Mouse (Mus musculus) ES-Bruce4 (cell line): Measurements from ENCODE around the gene Acaca. TPM values are rescaled to one million over a fixed set of nuclear protein-coding genes. Genes with fewer than 3 reads are reported as not detected.

Source experiments
- H3K27ac ChIP-seq: 2 replicates; pipeline ENCODE4 v1.5.1; 2012; ENCODE audit warnings: low read length, inconsistent platforms; ENCODE audit not compliant: insufficient read depth
- H3K27me3 ChIP-seq: 2 replicates; pipeline ENCODE4 v1.6.1; 2012; ENCODE audit warnings: mild to moderate bottlenecking, low read length, inconsistent platforms; ENCODE audit not compliant: control insufficient read depth, poor library complexity, insufficient read depth, severe bottlenecking
- H3K36me3 ChIP-seq: 2 replicates; pipeline ENCODE4 v1.6.1; 2012; ENCODE audit warnings: inconsistent platforms, mild to moderate bottlenecking, low read length, moderate library complexity; ENCODE audit not compliant: control insufficient read depth, poor library complexity, insufficient read depth, severe bottlenecking
- H3K4me1 ChIP-seq: one replicate; pipeline ENCODE4 v1.8.1; 2011; ENCODE audit warnings: low read length; ENCODE audit not compliant: control insufficient read depth, insufficient read depth
- H3K4me3 ChIP-seq: 2 replicates; pipeline ENCODE4 v1.5.1; 2011; ENCODE audit warnings: low read depth, mild to moderate bottlenecking, low read length
- H3K9ac ChIP-seq: 2 replicates; pipeline ENCODE4 v1.6.1; 2012; ENCODE audit warnings: low read depth, mild to moderate bottlenecking, inconsistent platforms; ENCODE audit not compliant: poor library complexity, severe bottlenecking
- H3K9me3 ChIP-seq: replicated peaks from 2 replicates; pipeline ENCODE4 v1.6.1; 2012; ENCODE audit warnings: mild to moderate bottlenecking, low read length, inconsistent platforms; ENCODE audit not compliant: control insufficient read depth, poor library complexity, insufficient read depth, severe bottlenecking
- CTCF ChIP-seq: IDR thresholded peaks from one replicate; pipeline ENCODE4 v1.8.1; 2011; ENCODE audit warnings: low read depth, low read length
- EP300 ChIP-seq: IDR thresholded peaks from 2 replicates; pipeline ENCODE4 v1.6.1; 2011; ENCODE audit warnings: low read depth, low read length; ENCODE audit not compliant: insufficient read depth
- POLR2A ChIP-seq: IDR thresholded peaks from one replicate; pipeline ENCODE4 v1.8.1; 2011; ENCODE audit warnings: low read length; ENCODE audit not compliant: insufficient read depth
- polyA plus RNA-seq: library from polyadenylated mRNA; stranded (reverse); fragments of >200 nt; gene quantifications from 2 replicates; pipeline ENCODE4 v1.2.4, GENCODE M21; 2011; ENCODE audit warnings: low read depth; ENCODE audit not compliant: missing spikeins, insufficient read depth, insufficient read length

The Acaca gene
- polyA plus RNA-seq, 1 experiment: 49.5 TPM

DNA sequence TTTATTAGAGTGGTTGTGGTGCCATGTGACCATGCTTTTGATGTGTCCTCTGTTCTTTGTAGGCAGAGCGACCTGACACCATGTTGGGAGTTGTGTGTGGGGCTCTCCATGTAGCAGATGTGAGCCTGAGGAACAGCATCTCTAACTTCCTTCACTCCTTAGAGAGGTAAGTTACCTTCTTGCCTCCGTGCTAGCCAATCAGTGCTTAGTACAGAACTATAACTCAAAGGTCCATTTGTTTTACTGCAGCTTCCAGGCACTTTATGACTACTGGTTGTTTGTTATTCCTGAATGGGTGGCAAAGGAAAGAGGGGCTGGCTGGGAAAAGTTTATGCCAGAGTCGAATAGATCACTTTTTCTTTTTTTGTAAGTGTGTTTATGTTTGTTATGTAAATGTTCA is 121.7 kb downstream of the Acaca start:
- Histone ChIP-seq H3K9ac (no peak overlapping the region), H3K4me3 (no peak overlapping the region), H3K27ac (no peak overlapping the region), H3K27me3 (no peaks in the 10 kb centered on the region), H3K36me3 (peaks cover 11% of the 10 kb centered on the region; the same call in 1 of the 2 replicates), H3K9me3 (no peaks in the 10 kb centered on the region), H3K4me1 (no peaks in the 10 kb centered on the region)
- TF ChIP-seq EP300 (no peak), POLR2A (no peak), CTCF (no peak)

- no peak overlapping the region for H3K27ac ChIP-seq
- no peaks in the 10 kb centered on the region for H3K4me1 ChIP-seq
- no peak overlapping the region for H3K4me3 ChIP-seq
- no peak for TF ChIP-seq CTCF
- no peak for TF ChIP-seq EP300
- TF ChIP-seq POLR2A: no peak
- no peaks in the 10 kb centered on the region for H3K9me3 ChIP-seq
- H3K36me3 ChIP-seq: peaks cover 11% of the 10 kb centered on the region; the same call in 1 of the 2 replicates
- H3K9ac ChIP-seq: no peak overlapping the region
- no peaks in the 10 kb centered on the region for H3K27me3 ChIP-seq
Observed at GRCm38 (mm10) chr11:84252425-84252824, 123.0 kb downstream of the Acaca start.

DNA sequence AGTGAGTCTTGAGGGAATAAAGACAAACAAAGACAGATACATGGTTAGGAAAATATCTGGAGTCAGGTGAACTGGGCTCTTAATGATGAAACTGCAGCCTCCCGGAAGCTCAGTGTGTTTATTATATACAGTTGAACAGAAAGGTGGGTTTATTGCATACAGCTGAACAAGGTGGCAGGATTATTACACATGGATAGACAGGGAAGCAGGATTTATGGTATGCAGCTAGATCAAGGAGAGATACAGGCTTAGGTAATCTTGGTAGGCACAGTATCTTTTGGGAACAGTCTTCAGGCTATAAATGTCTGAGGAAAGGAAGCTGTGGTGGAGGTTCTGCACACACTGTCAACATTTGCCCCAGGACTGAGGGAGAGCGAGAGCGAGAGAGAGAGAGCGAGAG is 126.4 kb downstream of the Acaca start:
- Histone ChIP-seq H3K36me3 (peaks cover 12% of the 10 kb centered on the region; the same call in 1 of the 2 replicates), H3K4me3 (no peak overlapping the region), H3K4me1 (no peaks in the 10 kb centered on the region), H3K27ac (no peak overlapping the region), H3K27me3 (no peaks in the 10 kb centered on the region), H3K9me3 (no peaks in the 10 kb centered on the region), H3K9ac (no peak overlapping the region)
- TF ChIP-seq EP300 (no peak), POLR2A (no peak), CTCF (no peak)

DNA sequence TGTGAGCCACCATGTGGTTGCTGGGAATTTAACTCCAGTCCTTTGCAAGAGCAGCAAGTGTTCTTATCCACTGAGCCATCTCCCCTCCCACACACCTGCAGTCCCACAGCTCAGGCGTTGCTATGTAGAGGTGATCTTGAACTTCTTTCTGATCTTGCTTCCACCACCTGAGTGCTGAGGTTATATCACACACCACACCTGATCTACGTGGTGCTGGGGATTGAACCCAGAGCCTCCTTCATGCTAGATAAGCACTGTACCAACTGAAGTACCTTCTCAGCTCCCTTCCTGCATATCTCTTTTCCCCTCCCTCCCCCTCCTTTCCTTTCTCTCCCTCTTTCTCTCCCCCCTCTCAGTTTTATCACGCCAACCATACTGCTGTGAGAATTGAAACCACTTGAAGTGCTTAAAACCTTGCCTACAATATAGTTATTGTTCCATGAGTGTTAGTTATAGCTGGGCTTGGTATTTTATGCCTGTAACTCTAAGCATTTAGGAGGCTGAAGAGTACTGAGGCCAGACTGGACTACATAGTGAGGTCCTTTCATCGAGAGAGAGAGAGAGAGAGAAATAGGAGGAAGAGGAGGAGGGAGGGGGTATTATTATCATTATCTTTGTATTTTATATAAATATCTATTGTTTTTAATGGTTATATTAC is 128.7 kb downstream of the Acaca start:
- no peak overlapping the region for H3K9ac ChIP-seq
- TF ChIP-seq EP300 (no peak), CTCF (no peak), POLR2A (no peak)
- H3K9me3 ChIP-seq: no peaks in the 10 kb centered on the region
- no peaks in the 10 kb centered on the region for H3K4me1 ChIP-seq
- H3K27ac ChIP-seq: no peak overlapping the region
- H3K27me3 ChIP-seq: no peaks in the 10 kb centered on the region
- peaks cover 21% of the 10 kb centered on the region for H3K36me3 ChIP-seq
- H3K4me3 ChIP-seq: no peak overlapping the region

DNA sequence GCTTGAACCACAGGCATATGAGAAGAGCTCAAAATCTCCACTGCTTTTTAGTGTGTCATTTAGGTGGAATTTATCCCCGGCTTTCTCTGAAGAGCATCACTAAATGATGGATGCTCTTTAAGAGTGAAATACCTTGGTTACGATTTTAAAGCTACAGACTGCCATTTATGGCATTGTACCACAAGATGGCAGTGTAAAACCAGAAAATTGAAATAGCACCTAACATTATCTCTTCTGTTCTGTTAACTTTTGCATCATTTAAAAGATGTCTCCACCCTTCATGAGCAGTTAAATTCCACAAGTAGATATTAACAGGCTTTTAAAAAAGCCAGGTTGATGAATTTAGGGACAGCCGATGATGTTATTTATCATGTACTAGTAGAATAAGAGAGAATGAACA is 135.0 kb downstream of the Acaca start:
- H3K9ac ChIP-seq: no peak overlapping the region
- no peak for TF ChIP-seq POLR2A
- TF ChIP-seq CTCF: no peak
- TF ChIP-seq EP300: no peak
- no peaks in the 10 kb centered on the region for H3K9me3 ChIP-seq
- no peaks in the 10 kb centered on the region for H3K4me1 ChIP-seq
- H3K27ac ChIP-seq: no peak overlapping the region
- no peaks in the 10 kb centered on the region for H3K27me3 ChIP-seq
- H3K36me3 ChIP-seq: peaks cover 33% of the 10 kb centered on the region
- H3K4me3 ChIP-seq: no peak overlapping the region

- no peaks in the 10 kb centered on the region for H3K4me1 ChIP-seq
- peaks cover 26% of the 10 kb centered on the region for H3K36me3 ChIP-seq
- H3K9me3 ChIP-seq: no peaks in the 10 kb centered on the region
- no peak overlapping the region for H3K9ac ChIP-seq
- TF ChIP-seq POLR2A (no peak), CTCF (peak; percentile 26)
- no peak overlapping the region for H3K4me3 ChIP-seq
- H3K27me3 ChIP-seq: no peaks in the 10 kb centered on the region
- no peak overlapping the region for H3K27ac ChIP-seq
Observed at GRCm38 (mm10) chr11:84268068-84268467, 138.6 kb downstream of the Acaca start.
